Mouse (Mus musculus) ES-Bruce4 (cell line): ENCODE results near the gene Scfd1.

Experiments used
- EP300 ChIP-seq: IDR thresholded peaks from 2 replicates; pipeline ENCODE4 v1.6.1; 2011; ENCODE audit warnings: low read depth, low read length; ENCODE audit not compliant: insufficient read depth
- POLR2A ChIP-seq: IDR thresholded peaks from one replicate; pipeline ENCODE4 v1.8.1; 2011; ENCODE audit warnings: low read length; ENCODE audit not compliant: insufficient read depth

- TF ChIP-seq EP300, result no peak
- no peak for TF ChIP-seq POLR2A
Observed at GRCm38 (mm10) chr12:51337014-51337413, 40.3 kb upstream of the Scfd1 start.
